Mouse (Mus musculus) heart, adult 2 months (tissue): ENCODE measurements around the gene Samd10. TPM values are rescaled to one million over a fixed set of nuclear protein-coding genes. Genes with fewer than 3 reads are reported as not detected.

Experiments used
- DNase-seq, 2 experiments: peaks; one replicate each; pipeline ENCODE4 v3.0.0; 2021
- H3K27ac ChIP-seq: fragments of 200-600 bp; 2 replicates; pipeline ENCODE4 v1.8.1; 2022
- H3K27me3 ChIP-seq: fragments of 200-500 bp; 2 replicates; pipeline ENCODE4 v1.6.1; 2012; ENCODE audit warnings: mild to moderate bottlenecking, low read length, inconsistent platforms, mixed read lengths; ENCODE audit not compliant: control insufficient read depth, insufficient read depth
- H3K36me3 ChIP-seq: fragments of 200-500 bp; 2 replicates; pipeline ENCODE4 v1.6.1; 2012; ENCODE audit warnings: low read length, inconsistent platforms; ENCODE audit not compliant: control insufficient read depth, insufficient read depth
- H3K4me1 ChIP-seq: fragments of 200-500 bp; 2 replicates; pipeline ENCODE4 v1.6.1; 2011; ENCODE audit warnings: low read length; ENCODE audit not compliant: control insufficient read depth, insufficient read depth
- H3K4me3 ChIP-seq: fragments of 200-600 bp; 2 replicates; pipeline ENCODE4 v1.8.1; 2022
- H3K79me2 ChIP-seq: fragments of 200-500 bp; replicated peaks from 2 replicates; pipeline ENCODE4 v1.6.1; 2012; ENCODE audit warnings: mild to moderate bottlenecking, inconsistent platforms, low read length, moderate library complexity, mixed read lengths; ENCODE audit not compliant: control insufficient read depth, insufficient read depth
- H3K9ac ChIP-seq: fragments of 200-500 bp; 2 replicates; pipeline ENCODE4 v1.6.1; 2012; ENCODE audit warnings: low read depth, mild to moderate bottlenecking, control low read depth, inconsistent platforms, low read length, mixed read lengths
- CTCF ChIP-seq: fragments of 200-600 bp; IDR thresholded peaks from 2 replicates; pipeline ENCODE4 v1.8.1; 2022; ENCODE audit warnings: antibody characterized with exemption, mild to moderate bottlenecking, moderate library complexity
- EP300 ChIP-seq: fragments of 200-500 bp; IDR thresholded peaks from 2 replicates; pipeline ENCODE4 v1.6.1; 2011; ENCODE audit warnings: low read depth, low read length, control low read depth; ENCODE audit not compliant: insufficient read depth
- POLR2A ChIP-seq: fragments of 200-500 bp; IDR thresholded peaks from 2 replicates; pipeline ENCODE4 v1.6.1; 2011; ENCODE audit warnings: mild to moderate bottlenecking, low read depth, low read length, control low read depth; ENCODE audit not compliant: insufficient read depth
- WGBS: fragments of 180-500 bp; shearing (Covaris S2); methylation state at CpG from one replicate; pipeline ENCODE4 v1.1.7; 2018; 5-methylcytosine and 5-hydroxymethylcytosine counted together
- intact Hi-C: fragments of 180-260 bp; cut with DNase I; formaldehyde crosslinking; loops from one replicate; pipeline ENCODE4 v1.15.1; 2025
- polyA plus RNA-seq: library from polyadenylated mRNA; depleted of rRNA; stranded (reverse); fragments of >200 nt; gene quantifications from 2 replicates; pipeline ENCODE4 v1.2.3, GENCODE M21; 2012
- total RNA-seq, 2 experiments: library from RNA; stranded (reverse); gene quantifications; 2 replicates each; pipeline ENCODE4 v1.2.3; 2021

Gene Samd10
- total and polyA plus RNA-seq, 3 experiments: 1.0 to 5.1 (median 1.6) TPM

GRCm38 (mm10) chr2:181632624-181633023 is 33.6 kb upstream of the Samd10 start:
- WGBS: 99% methylated on average over 6 of the region's 6 CpGs
- intact Hi-C loops: no loop called here
- Histone ChIP-seq H3K27ac (no peak overlapping the region), H3K36me3 (no peaks in the 10 kb centered on the region; the same call in none of the 2 replicates), H3K79me2 (peaks cover 1% of the 10 kb centered on the region; the same call in 1 of the 2 replicates), H3K4me1 (no peaks in the 10 kb centered on the region), H3K9ac (no peak overlapping the region), H3K4me3 (no peak overlapping the region), H3K27me3 (no peaks in the 10 kb centered on the region)
- TF ChIP-seq POLR2A (no peak), CTCF (no peak), EP300 (no peak)
- DNase-seq: no peak

- Histone ChIP-seq H3K4me1 (no peaks in the 10 kb centered on the region), H3K79me2 (peaks cover 1% of the 10 kb centered on the region; the same call in 1 of the 2 replicates), H3K27me3 (no peaks in the 10 kb centered on the region), H3K4me3 (no peak overlapping the region), H3K36me3 (no peaks in the 10 kb centered on the region; the same call in 1 of the 2 replicates), H3K9ac (no peak overlapping the region), H3K27ac (no peak overlapping the region)
- DNase-seq: no peak
- intact Hi-C loops: loop anchor here (10.0 kb wide), 1 partner anchor 236 kb away; the partner anchor contains the start of gene Polr3k
- TF ChIP-seq EP300: no peak
- no peak for TF ChIP-seq CTCF
- TF ChIP-seq POLR2A: no peak
Measured at GRCm38 (mm10) chr2:181628471-181628870, 29.5 kb upstream of the Samd10 start.

- H3K9ac ChIP-seq: no peak overlapping the region
- intact Hi-C loops: loop anchor here (2.0 to 10.0 kb wide), 4 partner anchors 34 to 241 kb away; partner anchors contain the start of genes Gm29797 and Polr3k
- H3K27ac ChIP-seq: no peak overlapping the region
- TF ChIP-seq CTCF (peak; percentile 78), POLR2A (no peak)
- no peak overlapping the region for H3K4me3 ChIP-seq
- no peaks in the 10 kb centered on the region for H3K36me3 ChIP-seq
- no peaks in the 10 kb centered on the region for H3K4me1 ChIP-seq
- DNase-seq: peak in 1 of 2 experiments; percentile 23
- no peaks in the 10 kb centered on the region for H3K27me3 ChIP-seq
- no peaks in the 10 kb centered on the region for H3K79me2 ChIP-seq
Measured at GRCm38 (mm10) chr2:181623401-181623800, 24.4 kb upstream of the Samd10 start.

GRCm38 (mm10) chr2:181618761-181619495 is 19.9 kb upstream of the Samd10 start:
- no peaks in the 10 kb centered on the region for H3K27me3 ChIP-seq
- H3K4me1 ChIP-seq: no peaks in the 10 kb centered on the region
- TF ChIP-seq EP300 (no peak), CTCF (no peak), POLR2A (no peak)
- no peaks in the 10 kb centered on the region for H3K36me3 ChIP-seq
- DNase-seq: no peak
- no peak overlapping the region for H3K27ac ChIP-seq
- WGBS: 87% methylated on average over 5 of the region's 5 CpGs
- intact Hi-C loops: no loop called here
- no peaks in the 10 kb centered on the region; the same call in 1 of the 2 replicates for H3K79me2 ChIP-seq
- no peak overlapping the region for H3K9ac ChIP-seq
- no peak overlapping the region for H3K4me3 ChIP-seq

- Histone ChIP-seq H3K27ac (no peak overlapping the region), H3K9ac (no peak overlapping the region), H3K4me1 (peaks cover 3% of the 10 kb centered on the region), H3K79me2 (0 out of 2 replicates have a peak, but pooled peaks cover 1% of the 10 kb centered on the region), H3K36me3 (no peaks in the 10 kb centered on the region), H3K4me3 (peak overlapping the region; percentile 87; the same call in 1 of the 2 replicates), H3K27me3 (no peaks in the 10 kb centered on the region)
- intact Hi-C loops: no loop called here
- no peak for DNase-seq
- TF ChIP-seq POLR2A (no peak), CTCF (no peak), EP300 (no peak)
- whole genome bisulfite sequencing: 65% methylated on average over 4 of the region's 4 CpGs
Measured at GRCm38 (mm10) chr2:181602367-181602766, 3.4 kb upstream of the Samd10 start.

- TF ChIP-seq EP300 (no peak), POLR2A (no peak), CTCF (no peak)
- intact Hi-C loops: no loop called here
- H3K79me2 ChIP-seq: 0 out of 2 replicates have a peak, but pooled peaks cover 1% of the 10 kb centered on the region
- peak overlapping the region; percentile 93 for H3K27ac ChIP-seq
- H3K4me1 ChIP-seq: peaks cover 3% of the 10 kb centered on the region
- H3K9ac ChIP-seq: peak overlapping the region; percentile 30; the same call in 1 of the 2 replicates
- H3K27me3 ChIP-seq: no peaks in the 10 kb centered on the region
- 22% methylated on average over 10 of the region's 10 CpGs for WGBS
- peak overlapping the region; percentile 87 for H3K4me3 ChIP-seq
- no peak for DNase-seq
- H3K36me3 ChIP-seq: no peaks in the 10 kb centered on the region
Measured at GRCm38 (mm10) chr2:181601751-181602145, 2.7 kb upstream of the Samd10 start.
